Mouse (Mus musculus): ENCODE results near the gene Mlxip. TPM values are rescaled to one million over a fixed set of nuclear protein-coding genes. Genes with fewer than 3 reads are reported as not detected.

Gene Mlxip
- polyA plus RNA-seq, 1 experiment from 2014 or later: 21.1 TPM

Other genes starting within 250 kb of the Mlxip start
- gene Psmd9, start 225.4 kb upstream of the Mlxip start, polyA plus RNA-seq (2016; fragmentation: Nextera tagmentation; extraction: Ambion mirVana): 90.1 and 92.0 TPM in 2 replicates
- not detected in 2 replicates for gene Hpd, start 212.1 kb upstream of the Mlxip start, polyA plus RNA-seq (2016; fragmentation: Nextera tagmentation; extraction: Ambion mirVana)
- gene Wdr66, start 142.7 kb upstream of the Mlxip start, polyA plus RNA-seq (2016; fragmentation: Nextera tagmentation; extraction: Ambion mirVana): 0.16 and 0.20 TPM in 2 replicates
- 35.8 and 38.8 TPM in 2 replicates for gene Bcl7a, start 51.0 kb upstream of the Mlxip start, polyA plus RNA-seq (2016; fragmentation: Nextera tagmentation; extraction: Ambion mirVana)
- 0.08 TPM in 1 of 2 replicates, not detected in the other for gene Lrrc43, start 94.5 kb downstream of the Mlxip start, polyA plus RNA-seq (2016; fragmentation: Nextera tagmentation; extraction: Ambion mirVana)
- not detected in 2 replicates for gene Il31, start 94.7 kb downstream of the Mlxip start, polyA plus RNA-seq (2016; fragmentation: Nextera tagmentation; extraction: Ambion mirVana)
- 1.1 and 1.3 TPM in 2 replicates for gene B3gnt4, start 115.7 kb downstream of the Mlxip start, polyA plus RNA-seq (2016; fragmentation: Nextera tagmentation; extraction: Ambion mirVana)
- 120 and 122 TPM in 2 replicates for gene Diablo, start 129.4 kb downstream of the Mlxip start, polyA plus RNA-seq (2016; fragmentation: Nextera tagmentation; extraction: Ambion mirVana)
- gene Gm49027, start 130.7 kb downstream of the Mlxip start, polyA plus RNA-seq (2016; fragmentation: Nextera tagmentation; extraction: Ambion mirVana): not detected in 2 replicates
- gene Vps33a, start 178.2 kb downstream of the Mlxip start, polyA plus RNA-seq (2016; fragmentation: Nextera tagmentation; extraction: Ambion mirVana): 33.0 and 37.3 TPM in 2 replicates